Mouse (Mus musculus) liver, embryonic 12.5 days (tissue): ENCODE measurements around the gene Barhl1. TPM values are rescaled to one million over a fixed set of nuclear protein-coding genes. Genes with fewer than 3 reads are reported as not detected.

Source experiments
- ATAC-seq: fragments of 200-750 bp; cut with Nextera tagmentation; 2 replicates; pipeline ENCODE4 v1.8.0; 2017; ENCODE audit warnings: moderate number of reproducible peaks, mild to moderate bottlenecking, moderate library complexity
- H3K27ac ChIP-seq: fragments of 300-500 bp; sonication (generic); 2 replicates; pipeline ENCODE4 v1.5.1; 2016; ENCODE audit warnings: mild to moderate bottlenecking
- H3K27me3 ChIP-seq: fragments of 300-500 bp; sonication (generic); replicated peaks from 2 replicates; pipeline ENCODE4 v1.6.1; 2016; ENCODE audit warnings: mild to moderate bottlenecking, moderate library complexity
- H3K36me3 ChIP-seq: fragments of 300-500 bp; sonication (generic); 2 replicates; pipeline ENCODE4 v1.6.1; 2016; ENCODE audit warnings: mild to moderate bottlenecking, moderate library complexity
- H3K4me1 ChIP-seq: fragments of 300-500 bp; sonication (generic); 2 replicates; pipeline ENCODE4 v1.6.1; 2016
- H3K4me2 ChIP-seq: fragments of 300-500 bp; sonication (generic); 2 replicates; pipeline ENCODE4 v1.6.1; 2016; ENCODE audit warnings: mild to moderate bottlenecking, moderate library complexity
- H3K4me3 ChIP-seq: fragments of 300-500 bp; sonication (generic); 2 replicates; pipeline ENCODE4 v1.5.1; 2016; ENCODE audit warnings: mild to moderate bottlenecking, moderate library complexity
- H3K9ac ChIP-seq: fragments of 300-500 bp; sonication (generic); 2 replicates; pipeline ENCODE4 v1.6.1; 2016; ENCODE audit warnings: mild to moderate bottlenecking, moderate library complexity
- H3K9me3 ChIP-seq: fragments of 300-500 bp; sonication (generic); replicated peaks from 2 replicates; pipeline ENCODE4 v1.6.1; 2016; ENCODE audit warnings: mild to moderate bottlenecking, moderate library complexity
- whole genome bisulfite sequencing: fragments of 180-500 bp; shearing (Covaris S2); methylation state at CpG from one replicate; pipeline ENCODE4 v1.1.7; 2016; ENCODE audit not compliant: insufficient replicate concordance; 5-methylcytosine and 5-hydroxymethylcytosine counted together
- polyA plus RNA-seq: library from polyadenylated mRNA; unstranded; fragments of >200 nt; fragmentation: Nextera tagmentation; extraction: Ambion mirVana; gene quantifications from 2 replicates; pipeline ENCODE4 v1.2.1, GENCODE M21; 2016

The Barhl1 gene
- polyA plus RNA-seq, 1 experiment from 2014 or later, result not detected

- no peak overlapping the region for H3K4me3 ChIP-seq
- H3K36me3 ChIP-seq, result peaks cover 89% of the 10 kb centered on the region
- 0 out of 2 replicates have a peak, but pooled peaks cover 14% of the 10 kb centered on the region for H3K4me1 ChIP-seq
- no peaks in the 10 kb centered on the region for H3K27me3 ChIP-seq
- 53% methylated on average over 1 of the region's 1 CpGs for WGBS
- no peak overlapping the region for H3K27ac ChIP-seq
- H3K9ac ChIP-seq, result no peak overlapping the region
- no peak for ATAC-seq
- no peaks in the 10 kb centered on the region for H3K9me3 ChIP-seq
- no peak overlapping the region for H3K4me2 ChIP-seq
Measured at GRCm38 (mm10) chr2:28892796-28893195, 23.7 kb downstream of the Barhl1 start.

- H3K4me3 ChIP-seq, result no peak overlapping the region
- 85% methylated on average over 4 of the region's 4 CpGs for WGBS
- no peak overlapping the region for H3K27ac ChIP-seq
- peaks cover 9% of the 10 kb centered on the region for H3K4me1 ChIP-seq
- no peak for ATAC-seq
- no peak overlapping the region for H3K4me2 ChIP-seq
- H3K36me3 ChIP-seq, result peaks cover 84% of the 10 kb centered on the region
- no peaks in the 10 kb centered on the region for H3K27me3 ChIP-seq
- H3K9me3 ChIP-seq, result no peaks in the 10 kb centered on the region
- no peak overlapping the region for H3K9ac ChIP-seq
Measured at GRCm38 (mm10) chr2:28884914-28885313, 31.6 kb downstream of the Barhl1 start.

- no peak for ATAC-seq
- H3K27me3 ChIP-seq, result no peaks in the 10 kb centered on the region
- 81% methylated on average over 6 of the region's 6 CpGs for WGBS
- H3K27ac ChIP-seq, result no peak overlapping the region
- peaks cover 9% of the 10 kb centered on the region for H3K4me1 ChIP-seq
- no peaks in the 10 kb centered on the region for H3K9me3 ChIP-seq
- no peak overlapping the region for H3K9ac ChIP-seq
- H3K36me3 ChIP-seq, result peaks cover 74% of the 10 kb centered on the region
- no peak overlapping the region for H3K4me2 ChIP-seq
- no peak overlapping the region for H3K4me3 ChIP-seq
Measured at GRCm38 (mm10) chr2:28882826-28883485, 33.5 kb downstream of the Barhl1 start.

- H3K36me3 ChIP-seq, result peaks cover 74% of the 10 kb centered on the region
- H3K27me3 ChIP-seq, result no peaks in the 10 kb centered on the region
- no peak overlapping the region for H3K27ac ChIP-seq
- ATAC-seq, result no peak
- peaks cover 9% of the 10 kb centered on the region for H3K4me1 ChIP-seq
- H3K4me3 ChIP-seq, result no peak overlapping the region
- H3K4me2 ChIP-seq, result no peak overlapping the region
- H3K9me3 ChIP-seq, result no peaks in the 10 kb centered on the region
- WGBS, result 80% methylated on average over 3 of the region's 3 CpGs
- no peak overlapping the region for H3K9ac ChIP-seq
Measured at GRCm38 (mm10) chr2:28882047-28882446, 34.4 kb downstream of the Barhl1 start.

- H3K9ac ChIP-seq, result no peak overlapping the region
- no peak overlapping the region for H3K4me3 ChIP-seq
- ATAC-seq, result no peak
- H3K9me3 ChIP-seq, result no peaks in the 10 kb centered on the region
- H3K36me3 ChIP-seq, result peaks cover 77% of the 10 kb centered on the region
- H3K4me1 ChIP-seq, result peaks cover 7% of the 10 kb centered on the region
- WGBS, result 84% methylated on average over 3 of the region's 3 CpGs
- H3K27ac ChIP-seq, result no peak overlapping the region
- no peaks in the 10 kb centered on the region for H3K27me3 ChIP-seq
- no peak overlapping the region for H3K4me2 ChIP-seq
Measured at GRCm38 (mm10) chr2:28881275-28881674, 35.2 kb downstream of the Barhl1 start.

GRCm38 (mm10) chr2:28875554-28875953 lies 40.9 kb downstream of the Barhl1 start:
- Histone ChIP-seq H3K27me3 (no peaks in the 10 kb centered on the region), H3K4me1 (no peaks in the 10 kb centered on the region), H3K9me3 (no peaks in the 10 kb centered on the region), H3K4me3 (no peak overlapping the region), H3K36me3 (peaks cover 72% of the 10 kb centered on the region), H3K27ac (no peak overlapping the region), H3K9ac (no peak overlapping the region), H3K4me2 (no peak overlapping the region)
- 87% methylated on average over 11 of the region's 11 CpGs for WGBS
- no peak for ATAC-seq

- H3K4me2 ChIP-seq, result no peak overlapping the region
- H3K4me1 ChIP-seq, result no peaks in the 10 kb centered on the region
- H3K9me3 ChIP-seq, result no peaks in the 10 kb centered on the region
- H3K27me3 ChIP-seq, result no peaks in the 10 kb centered on the region
- no peak overlapping the region for H3K27ac ChIP-seq
- WGBS, result 82% methylated on average over 7 of the region's 7 CpGs
- H3K4me3 ChIP-seq, result no peak overlapping the region
- ATAC-seq, result no peak
- H3K36me3 ChIP-seq, result peaks cover 77% of the 10 kb centered on the region
- H3K9ac ChIP-seq, result no peak overlapping the region
Measured at GRCm38 (mm10) chr2:28867495-28867894, 49.0 kb downstream of the Barhl1 start.

GRCm38 (mm10) chr2:28863857-28864256 lies 52.6 kb downstream of the Barhl1 start:
- Histone ChIP-seq H3K4me1 (no peaks in the 10 kb centered on the region), H3K27me3 (no peaks in the 10 kb centered on the region), H3K36me3 (peaks cover 96% of the 10 kb centered on the region)

GRCm38 (mm10) chr2:28860678-28861423 lies 55.6 kb downstream of the Barhl1 start:
- H3K9me3 ChIP-seq, result no peaks in the 10 kb centered on the region
- H3K4me1 ChIP-seq, result no peaks in the 10 kb centered on the region
- no peak overlapping the region for H3K4me2 ChIP-seq
- H3K4me3 ChIP-seq, result no peak overlapping the region
- WGBS, result 85% methylated on average over 8 of the region's 8 CpGs
- no peak overlapping the region for H3K9ac ChIP-seq
- no peak for ATAC-seq
- peaks cover 95% of the 10 kb centered on the region for H3K36me3 ChIP-seq
- no peaks in the 10 kb centered on the region for H3K27me3 ChIP-seq
- H3K27ac ChIP-seq, result no peak overlapping the region

More at GRCm38 (mm10) chr2:28863857-28864256, 52.6 kb downstream of the Barhl1 start:
- Histone ChIP-seq H3K9me3 (no peaks in the 10 kb centered on the region), H3K4me2 (no peak overlapping the region), H3K9ac (no peak overlapping the region), H3K27ac (no peak overlapping the region), H3K4me3 (no peak overlapping the region)
- ATAC-seq, result no peak

GRCm38 (mm10) chr2:28859303-28859702 lies 57.2 kb downstream of the Barhl1 start:
- Histone ChIP-seq H3K4me2 (no peak overlapping the region), H3K36me3 (peaks cover 92% of the 10 kb centered on the region), H3K9me3 (no peaks in the 10 kb centered on the region), H3K27ac (no peak overlapping the region), H3K4me3 (no peak overlapping the region), H3K9ac (no peak overlapping the region), H3K27me3 (no peaks in the 10 kb centered on the region), H3K4me1 (no peaks in the 10 kb centered on the region)
- 73% methylated on average over 4 of the region's 4 CpGs for WGBS
- no peak for ATAC-seq
